Mouse (Mus musculus) cerebellum, adult 2 months (tissue): ENCODE results near the gene Slc7a11.

Experiments used
- CTCF ChIP-seq: fragments of 200-500 bp; IDR thresholded peaks from 2 replicates; pipeline ENCODE4 v1.5.1; 2011; ENCODE audit warnings: low read depth, mild to moderate bottlenecking, control low read depth, low read length, moderate library complexity, borderline replicate concordance; ENCODE audit not compliant: insufficient read depth
- POLR2A ChIP-seq: fragments of 200-500 bp; IDR thresholded peaks from 2 replicates; pipeline ENCODE4 v1.6.1; 2011; ENCODE audit warnings: low read length, control low read depth, borderline replicate concordance; ENCODE audit not compliant: insufficient read depth

DNA sequence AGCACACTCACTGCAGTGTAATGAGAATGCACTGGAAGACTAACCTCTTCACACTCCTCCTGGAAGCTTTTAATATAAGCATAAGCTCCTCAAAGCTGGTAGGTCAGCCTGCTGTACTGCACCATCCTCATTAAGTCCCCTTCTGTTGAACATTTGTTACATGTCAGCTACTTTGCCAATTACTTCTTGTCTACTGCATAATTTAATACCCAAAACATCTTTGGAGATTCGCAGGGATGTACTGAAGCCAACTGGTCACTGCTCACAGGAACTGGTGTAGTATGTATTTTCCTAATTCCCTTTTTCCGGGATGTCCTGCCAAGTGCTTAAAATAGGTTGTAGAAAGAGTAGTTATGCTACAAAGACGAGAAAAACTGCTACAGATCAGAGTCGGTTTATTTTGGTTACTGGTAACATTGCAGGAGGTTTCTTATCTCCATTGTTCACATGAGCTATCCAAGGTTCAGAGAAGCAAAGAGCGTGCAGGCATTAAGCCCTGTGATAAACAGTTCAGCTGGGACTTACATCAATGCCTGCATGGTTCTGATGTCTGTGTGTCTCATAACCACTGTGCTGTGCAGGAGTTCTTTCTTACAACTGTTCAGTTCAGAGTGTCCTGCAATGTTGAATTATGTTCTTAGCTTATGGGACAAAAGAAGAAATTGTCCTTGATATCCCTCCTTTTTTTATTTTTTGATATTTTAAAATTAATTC is 439.3 kb downstream of the Slc7a11 start:
- no peak for TF ChIP-seq POLR2A
- TF ChIP-seq CTCF, result no peak
